Mouse (Mus musculus) adrenal gland, adult (tissue): Measurements from ENCODE around the gene Uap1.

Source experiments
- DNase-seq, 2 experiments: peaks; one replicate each; pipeline ENCODE4 v3.0.0; 2022 to 2023; ENCODE audit warnings: low spot score in 1 of 2; ENCODE audit not compliant: inconsistent age in 2 of 2

Gene Uap1

GRCm38 (mm10) chr1:170167781-170168180, 7.0 kb downstream of the Uap1 start:
- DNase-seq, result no peak

DNA sequence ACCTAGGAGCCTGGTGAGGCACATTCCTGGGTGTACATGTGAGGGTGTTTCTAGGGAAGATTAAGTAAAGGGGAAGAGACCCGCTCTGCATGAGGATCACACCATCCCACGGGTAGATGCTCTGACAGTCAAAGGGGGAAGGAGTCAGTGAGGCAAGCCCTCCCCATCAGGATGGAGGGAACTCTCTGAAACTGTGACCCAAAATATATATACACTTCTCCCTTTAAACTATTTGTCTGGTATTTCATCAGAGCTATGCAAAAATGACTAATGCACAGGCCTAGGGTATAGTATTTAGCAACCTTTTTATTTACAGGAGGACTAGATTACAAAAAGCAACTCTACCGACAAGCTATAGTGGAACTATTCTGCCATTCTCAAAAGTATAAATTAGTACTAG, 9.8 kb downstream of the Uap1 start:
- no peak for DNase-seq

GRCm38 (mm10) chr1:170164053-170164614, 10.6 kb downstream of the Uap1 start:
- DNase-seq, result no peak

DNA sequence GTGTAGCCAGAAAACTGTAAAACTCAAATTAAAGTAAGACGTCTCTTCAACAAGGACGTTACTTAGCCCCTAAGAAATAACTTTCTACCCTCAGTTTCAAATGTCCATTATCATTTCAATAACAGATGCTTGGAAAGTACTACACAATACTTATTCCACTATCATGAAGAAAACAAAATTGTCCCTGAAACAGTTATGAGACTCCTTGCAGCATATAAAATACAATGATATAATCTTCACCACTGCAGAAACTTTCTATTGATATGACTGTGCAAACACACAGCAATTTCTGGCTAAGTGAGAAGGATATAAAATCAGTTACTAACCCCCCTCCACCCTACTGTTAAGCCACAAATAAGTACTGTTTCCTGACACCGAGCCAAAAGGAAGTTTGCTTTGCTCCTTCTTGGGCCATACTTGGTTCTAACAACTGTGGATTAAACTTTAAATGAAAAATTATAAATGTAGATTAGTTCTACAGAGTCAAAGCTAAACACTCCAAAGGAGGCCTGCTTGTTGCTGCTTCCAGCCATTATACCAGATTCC, 11.3 kb downstream of the Uap1 start:
- DNase-seq, result no peak

DNA sequence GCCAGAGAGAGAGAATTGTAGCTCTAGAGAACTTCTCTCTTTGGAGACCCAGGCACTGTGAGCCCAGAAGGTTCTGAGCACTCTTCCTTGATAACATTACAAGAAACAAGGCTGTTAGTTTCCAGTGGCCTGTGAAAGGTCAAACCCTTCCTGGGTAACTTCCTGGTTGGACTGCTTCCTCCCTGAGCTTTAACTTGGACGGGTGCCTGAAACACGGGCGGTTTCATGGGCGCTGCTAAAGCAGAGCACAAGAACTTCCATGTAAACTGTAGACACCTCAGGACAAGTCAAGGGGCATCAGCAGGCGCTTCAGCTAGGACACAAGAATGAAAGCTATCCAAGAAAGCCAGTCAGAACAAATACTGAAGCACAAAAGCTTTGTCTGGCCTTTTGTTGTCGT, 12.9 kb downstream of the Uap1 start:
- peak in 1 of 2 experiments; percentile 68 for DNase-seq

DNA sequence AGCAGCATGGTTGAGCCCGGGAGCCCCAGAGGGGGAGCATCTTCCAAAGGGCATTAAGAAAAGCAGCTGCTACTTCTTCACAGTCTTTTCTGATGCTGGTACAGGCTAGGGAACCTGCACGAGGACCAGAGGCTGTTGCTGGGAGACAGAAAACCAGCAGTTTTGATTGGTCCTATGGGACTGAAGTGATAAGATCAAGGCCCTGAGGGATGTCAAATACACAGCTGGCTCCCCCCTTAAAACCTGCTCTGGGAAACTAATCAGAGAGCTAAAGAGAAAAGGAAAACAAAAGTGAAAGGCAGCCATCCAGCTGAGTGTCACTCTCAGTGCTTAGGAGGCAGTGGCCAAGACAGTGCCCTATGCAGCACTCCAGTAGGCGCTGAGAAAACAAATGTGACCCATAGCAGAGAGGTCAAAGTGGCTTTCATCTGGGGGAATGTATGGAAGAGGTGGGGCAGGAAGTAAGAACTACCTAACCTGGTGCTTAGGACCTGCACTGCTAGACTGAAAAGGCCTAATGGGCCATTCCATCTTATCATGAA, 14.3 kb downstream of the Uap1 start:
- DNase-seq, result no peak

GRCm38 (mm10) chr1:170159707-170160106, 15.1 kb downstream of the Uap1 start:
- no peak for DNase-seq

- DNase-seq, result no peak
These were observed 19.0 kb downstream of the Uap1 start for GRCm38 (mm10) chr1:170155761-170156160.

GRCm38 (mm10) chr1:170155298-170155697, 19.5 kb downstream of the Uap1 start:
- no peak for DNase-seq

GRCm38 (mm10) chr1:170153986-170154385, 20.8 kb downstream of the Uap1 start:
- no peak for DNase-seq

DNA sequence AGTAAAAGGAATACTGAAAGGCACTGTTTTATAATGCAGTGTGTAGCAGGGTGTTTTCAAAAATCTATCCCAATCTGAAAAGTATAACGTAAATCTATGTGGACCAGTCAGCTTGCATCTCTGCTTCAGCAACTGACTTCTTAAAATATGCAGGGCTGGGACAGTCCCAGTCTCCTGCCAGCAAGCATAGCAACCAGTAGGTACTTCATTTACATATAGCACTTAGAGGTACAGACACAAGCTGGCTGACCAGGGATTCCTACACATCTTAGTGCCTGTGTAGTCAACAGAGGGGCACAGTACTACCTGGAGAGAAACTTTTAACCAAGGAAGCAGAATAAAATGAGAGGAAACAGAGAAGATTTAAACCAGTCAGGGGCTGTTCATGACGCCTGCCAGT, 22.2 kb downstream of the Uap1 start:
- no peak for DNase-seq

DNA sequence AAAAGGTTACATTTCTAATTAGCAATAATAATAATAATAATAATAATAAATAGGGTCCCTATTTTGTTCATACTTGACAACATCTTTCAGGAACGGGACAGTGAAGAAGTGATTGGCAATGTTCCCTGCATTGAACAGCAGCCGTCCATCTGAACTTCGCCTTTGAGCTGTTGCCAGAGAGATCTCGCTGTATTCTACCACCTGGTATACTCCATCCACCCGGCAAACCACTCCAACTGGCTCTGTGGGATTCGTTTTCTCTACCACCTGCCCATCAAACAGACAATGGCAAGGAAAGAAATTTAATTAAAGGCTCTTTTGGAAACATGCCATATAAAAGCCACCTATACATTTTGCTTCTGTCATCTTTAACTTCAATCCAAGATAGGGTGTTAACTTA, 23.9 kb downstream of the Uap1 start:
- no peak for DNase-seq

GRCm38 (mm10) chr1:170149756-170150155, 25.0 kb downstream of the Uap1 start:
- no peak for DNase-seq

GRCm38 (mm10) chr1:170148536-170148935, 26.2 kb downstream of the Uap1 start:
- DNase-seq, result no peak

DNA sequence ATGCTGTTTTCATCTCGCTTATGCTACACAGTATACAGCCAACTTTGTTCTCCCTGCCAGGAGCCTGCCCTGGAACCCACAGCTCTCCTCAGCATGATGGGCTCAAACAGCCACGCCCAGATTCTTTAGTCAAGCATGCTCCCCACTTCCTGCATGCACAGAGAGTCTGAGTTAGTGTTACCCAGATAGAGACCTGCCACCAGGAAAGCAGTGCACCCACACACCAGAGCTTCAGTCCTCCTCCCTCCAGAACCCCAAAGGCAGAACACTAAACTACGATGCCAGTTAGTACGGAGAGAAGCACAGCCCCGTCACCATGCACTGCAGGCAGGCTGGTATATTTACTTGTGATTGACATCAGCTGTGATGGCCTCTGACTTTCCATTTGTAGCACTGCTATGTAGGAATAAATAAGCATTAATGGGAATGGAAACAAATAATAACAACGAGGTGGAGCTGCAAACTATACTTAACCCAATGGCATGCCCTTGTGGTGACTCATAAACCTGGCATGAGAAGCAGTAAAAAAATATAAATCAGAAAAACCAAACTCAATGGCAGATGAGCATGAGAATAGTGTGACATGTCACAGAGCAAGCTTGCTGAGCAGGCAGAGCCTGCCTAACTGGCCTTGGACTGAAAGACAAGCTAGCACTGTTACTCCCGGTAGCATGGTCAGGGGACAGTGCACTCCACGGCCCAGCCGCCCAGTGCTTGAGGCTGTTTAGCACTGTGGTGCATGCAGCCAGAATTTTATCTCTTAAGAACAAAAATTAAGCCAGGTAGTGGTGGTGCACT, 26.9 kb downstream of the Uap1 start:
- peak; percentile 18 to 69 for DNase-seq

DNA sequence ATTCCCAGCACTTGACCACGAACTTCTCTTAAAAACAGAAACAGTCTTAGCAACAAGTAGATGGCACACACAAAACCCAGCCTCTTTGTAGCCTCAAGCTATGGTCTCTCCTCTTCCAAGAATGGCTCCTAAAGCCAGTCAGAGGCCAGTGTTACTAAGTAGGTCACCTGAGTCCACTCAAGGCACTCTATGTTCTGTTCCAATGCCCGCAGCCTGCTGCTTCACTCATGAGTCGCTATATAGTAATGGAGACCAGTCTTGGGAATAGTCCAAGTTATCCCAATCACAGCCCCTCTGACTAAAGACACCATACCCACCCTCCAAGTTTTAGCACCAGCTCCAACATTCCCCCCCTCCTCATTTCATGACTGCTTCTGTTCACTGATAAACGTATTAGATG, 29.2 kb downstream of the Uap1 start:
- no peak for DNase-seq

DNA sequence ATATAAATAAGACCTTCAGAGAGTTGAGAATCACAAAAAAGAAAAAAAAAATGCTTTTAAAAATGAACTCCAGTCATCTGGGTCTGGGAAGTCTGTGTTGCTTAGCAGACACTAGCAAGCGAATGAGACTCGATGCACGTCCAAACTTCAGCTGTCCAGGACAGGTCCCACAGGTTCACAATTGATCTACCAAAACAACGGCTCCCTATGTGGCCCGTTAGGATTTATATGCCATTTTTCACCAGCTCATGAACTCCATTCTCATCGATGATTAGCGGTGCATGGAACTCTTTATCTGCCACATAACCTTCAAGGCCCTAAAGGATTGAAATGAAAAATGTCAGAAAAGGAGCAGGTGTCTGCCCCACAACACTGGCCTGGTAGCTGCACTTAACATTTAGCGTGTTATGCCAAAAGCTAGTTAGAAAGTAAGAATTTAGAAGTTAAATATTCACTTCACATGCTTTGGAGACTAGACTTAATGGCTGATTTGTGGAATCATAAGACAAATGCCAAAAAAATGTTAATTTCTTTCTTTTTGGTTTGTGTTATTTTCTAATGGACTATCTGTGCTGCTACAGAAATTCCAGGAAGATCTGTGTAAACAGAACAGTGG, 32.4 kb downstream of the Uap1 start:
- no peak for DNase-seq

DNA sequence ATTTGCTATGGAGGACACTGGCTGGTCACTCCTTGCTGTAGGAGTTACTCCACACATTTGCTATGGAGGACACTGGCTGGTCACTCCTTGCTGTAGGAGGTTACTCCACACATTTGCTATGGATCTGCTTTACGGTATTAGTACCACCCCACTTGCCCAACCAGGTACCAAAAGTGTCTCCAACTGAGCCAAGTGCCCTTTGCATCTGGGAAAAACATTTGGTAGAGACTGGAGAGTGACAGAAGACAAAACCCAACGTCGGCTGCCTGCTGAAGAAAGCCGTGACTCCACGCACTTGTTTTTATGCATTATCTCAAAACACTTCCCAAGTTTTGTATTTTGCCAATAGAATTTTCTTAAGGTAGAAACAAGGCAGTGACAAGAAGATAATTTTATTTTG, 33.1 kb downstream of the Uap1 start:
- no peak for DNase-seq

GRCm38 (mm10) chr1:170136351-170137009, 38.3 kb downstream of the Uap1 start:
- peak; percentile 80 to 92 for DNase-seq

GRCm38 (mm10) chr1:170134264-170134663, 40.5 kb downstream of the Uap1 start:
- DNase-seq, result no peak

DNA sequence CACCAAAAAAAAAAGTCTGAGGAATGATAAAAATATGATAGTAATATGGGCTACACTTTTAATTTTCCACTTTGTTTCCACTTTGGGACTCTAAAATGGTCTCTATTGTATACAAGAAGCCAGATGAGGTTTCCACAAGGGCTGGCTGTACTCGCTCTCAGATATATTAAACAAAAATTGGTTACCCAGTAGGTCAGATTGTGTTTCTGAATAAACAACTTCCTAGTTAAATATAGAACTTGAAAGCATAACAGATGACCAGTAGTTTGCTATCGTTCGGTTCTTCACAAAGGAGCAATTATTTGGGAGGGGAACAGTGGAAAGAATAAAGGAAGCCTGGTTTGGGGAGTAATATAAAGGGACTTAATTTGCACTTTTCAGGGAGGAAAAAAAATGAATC, 43.8 kb downstream of the Uap1 start:
- no peak for DNase-seq
